In the genomic region with DNA sequence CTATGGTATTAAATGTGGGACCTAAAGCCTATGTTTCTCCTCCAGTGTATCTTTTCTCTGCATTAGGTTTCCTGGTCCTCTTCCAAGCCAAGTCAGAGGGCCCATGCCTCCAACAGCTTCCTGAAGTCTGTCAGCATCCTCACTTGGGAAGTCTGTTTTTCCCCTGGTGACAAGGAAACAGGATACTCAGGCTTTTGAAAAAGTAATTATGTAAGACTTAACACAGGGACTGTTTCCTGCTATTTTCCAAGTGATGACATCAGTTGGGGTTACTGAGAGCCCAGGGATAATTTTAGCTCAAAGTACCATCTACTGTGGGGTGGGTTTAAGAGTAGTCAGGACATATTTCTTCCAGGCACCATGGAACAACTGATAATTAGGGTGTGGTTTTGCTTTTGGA, we compare ENCODE assay signal across 22 mouse cellular contexts. TPM values are rescaled to one million over a fixed set of nuclear protein-coding genes. Genes with fewer than 3 reads are reported as not detected.
A peak's percentile ranks its signal among the peaks of the same experiment; 100 is the strongest.
DNase-seq lines count a peak whose midpoint lies in the region; ATAC-seq and TF ChIP-seq lines count a peak whose summit lies in the region.
"Had no signal": no experiment of that assay in that cellular context is flagged by ENCODE, and none has a peak within 500 bp of the region (broad histone marks: within the 10 kb centered on the region; RNA-seq: fewer than 3 reads in every experiment).

No protein-coding gene starts in this region.

- TF ChIP-seq CTCF in gastrocnemius, adult 2 months (IDR thresholded peaks at IDR 0.05), result no peak

- H3K4me2 ChIP-seq in kidney, embryonic 14.5 days (replicated peaks; ENCODE audit: low read depth, low read length), result no peak overlapping the region
- H3K4me2 ChIP-seq in heart, embryonic 15.5 days, result no peak overlapping the region
- no peak overlapping the region for H3K4me2 ChIP-seq in intestine, embryonic 15.5 days (replicated peaks)
- H3K4me2 ChIP-seq: embryonic facial prominence, embryonic 12.5 days; liver, embryonic 11.5 days; lung, embryonic 15.5 days had no signal

- H3K36me3 ChIP-seq in kidney, embryonic 14.5 days (ENCODE audit: control insufficient read depth, insufficient read depth, low read length), result no peaks in the 10 kb centered on the region
- 0 out of 2 replicates have a peak, but pooled peaks cover 4% of the 10 kb centered on the region for H3K36me3 ChIP-seq in heart, embryonic 15.5 days
- no peaks in the 10 kb centered on the region for H3K36me3 ChIP-seq in intestine, embryonic 15.5 days
- H3K36me3 ChIP-seq: embryonic facial prominence, embryonic 12.5 days; lung, embryonic 15.5 days had no signal

- peak overlapping the region; percentile 71 for H3K27ac ChIP-seq in gastrocnemius, adult 2 months
- H3K27ac ChIP-seq in kidney, embryonic 14.5 days (ENCODE audit: low read depth, low read length), result no peak overlapping the region
- peak overlapping the region; percentile 16; the same call in 1 of the 2 replicates for H3K27ac ChIP-seq in heart, embryonic 15.5 days
- H3K27ac ChIP-seq in intestine, embryonic 15.5 days, result no peak overlapping the region
- H3K27ac ChIP-seq: embryonic facial prominence, embryonic 12.5 days; lung, embryonic 15.5 days had no signal

- peak overlapping the region; percentile 11; the same call in 1 of the 2 replicates for H3K4me3 ChIP-seq in gastrocnemius, adult 2 months
- H3K4me3 ChIP-seq in kidney, embryonic 14.5 days (ENCODE audit: low read length), result no peak overlapping the region
- no peak overlapping the region for H3K4me3 ChIP-seq in heart, embryonic 15.5 days
- H3K4me3 ChIP-seq in intestine, embryonic 15.5 days (replicated peaks), result no peak overlapping the region
- H3K4me3 ChIP-seq: embryonic facial prominence, embryonic 12.5 days; lung, embryonic 15.5 days had no signal

- DNase-seq in gastrocnemius, adult 2 months, result no peak
- DNase-seq in gastrocnemius, postnatal 25 days, result no peak
- peak; percentile 63 for DNase-seq in kidney, adult 9 months
- DNase-seq in kidney, postnatal 25 days, result peak; percentile 18 to 43
- DNase-seq in left cerebral cortex, postnatal 25 days (ENCODE audit: low spot score in 2 of 2), result no peak
- DNase-seq: adrenal gland, postnatal 10 days; cerebellum, adult 18-20 months; cerebellum, postnatal 36 days; forebrain, postnatal 0 days; left cerebral cortex, postnatal 4 days; right cerebral cortex, adult 18-20 months; thymus, adult 18-20 months had no signal

- H3K27me3 ChIP-seq in kidney, embryonic 14.5 days (ENCODE audit: control insufficient read depth, insufficient read depth, low read length), result no peaks in the 10 kb centered on the region
- H3K27me3 ChIP-seq in heart, embryonic 15.5 days, result no peaks in the 10 kb centered on the region
- no peaks in the 10 kb centered on the region for H3K27me3 ChIP-seq in intestine, embryonic 15.5 days (replicated peaks)
- H3K27me3 ChIP-seq: embryonic facial prominence, embryonic 12.5 days; lung, embryonic 15.5 days had no signal

- H3K9ac ChIP-seq in kidney, embryonic 14.5 days (ENCODE audit: low read depth, low read length), result no peak overlapping the region
- no peak overlapping the region for H3K9ac ChIP-seq in heart, embryonic 15.5 days
- no peak overlapping the region for H3K9ac ChIP-seq in intestine, embryonic 15.5 days
- H3K9ac ChIP-seq: embryonic facial prominence, embryonic 12.5 days; forebrain, postnatal 0 days; lung, embryonic 15.5 days had no signal

- intact Hi-C loops in gastrocnemius, adult 2 months (cut with DNase I), result no loop called here
- intact Hi-C loops in left cerebral cortex, postnatal 25 days (cut with DNase I), result no loop called here

- no peaks in the 10 kb centered on the region for H3K9me3 ChIP-seq in kidney, embryonic 14.5 days (ENCODE audit: control insufficient read depth, low read length)
- no peaks in the 10 kb centered on the region for H3K9me3 ChIP-seq in heart, embryonic 15.5 days (replicated peaks)
- H3K9me3 ChIP-seq in intestine, embryonic 15.5 days, result no peaks in the 10 kb centered on the region
- H3K9me3 ChIP-seq: embryonic facial prominence, embryonic 12.5 days; lung, embryonic 15.5 days had no signal

- no peaks in the 10 kb centered on the region for H3K4me1 ChIP-seq in kidney, embryonic 14.5 days (ENCODE audit: control insufficient read depth, insufficient read depth, low read length)
- H3K4me1 ChIP-seq in heart, embryonic 15.5 days (replicated peaks), result peaks cover 7% of the 10 kb centered on the region
- peaks cover 3% of the 10 kb centered on the region; the same call in 1 of the 2 replicates for H3K4me1 ChIP-seq in intestine, embryonic 15.5 days (replicated peaks)
- H3K4me1 ChIP-seq: embryonic facial prominence, embryonic 12.5 days had no signal

- ATAC-seq in kidney, embryonic 14.5 days (ENCODE audit: low FRiP score, low TSS enrichment), result no peak
- peak; percentile 55; the same call in 1 of the 2 replicates for ATAC-seq in heart, embryonic 15.5 days (replicated peaks; ENCODE audit: insufficient number of reproducible peaks, insufficient read depth, low FRiP score, low read depth)
- no peak for ATAC-seq in intestine, embryonic 15.5 days
- ATAC-seq: forebrain, postnatal 0 days had no signal

RNA-seq across cellular contexts. Expression of gene Gng11, which starts 5.8 kb away (rescaled TPM):
- 10 to 100 TPM; 13.6 to 25.7 TPM for total RNA-seq in gastrocnemius, adult 2 months (2021)
- total RNA-seq in gastrocnemius, postnatal 25 days (2021), result 10 to 100 TPM; 27.8 to 29.4 TPM
- 71.7 and 96.9 TPM in 2 replicates for polyA plus RNA-seq in kidney, embryonic 14.5 days (2014; fragmentation: Nextera tagmentation; extraction: Ambion mirVana)
- 88.0 and 135 TPM in 2 replicates for polyA plus RNA-seq in heart, embryonic 15.5 days (2015; fragmentation: Nextera tagmentation; extraction: Ambion mirVana)
- 76.9 and 86.9 TPM in 2 replicates for polyA plus RNA-seq in intestine, embryonic 15.5 days (2015; fragmentation: Nextera tagmentation; extraction: Ambion mirVana)
- total RNA-seq in left cerebral cortex, postnatal 25 days (2021), result 10 to 100 TPM; 11.0 to 12.4 TPM

RNA-seq across cellular contexts. Expression of gene Gngt1, which starts 16.0 kb away (rescaled TPM):
- not detected for total RNA-seq in gastrocnemius, adult 2 months (2021)
- not detected for total RNA-seq in gastrocnemius, postnatal 25 days (2021)
- not detected in 2 replicates for polyA plus RNA-seq in kidney, embryonic 14.5 days (2014; fragmentation: Nextera tagmentation; extraction: Ambion mirVana)
- polyA plus RNA-seq in heart, embryonic 15.5 days (2015; fragmentation: Nextera tagmentation; extraction: Ambion mirVana), result not detected in 2 replicates
- polyA plus RNA-seq in intestine, embryonic 15.5 days (2015; fragmentation: Nextera tagmentation; extraction: Ambion mirVana), result not detected in 2 replicates
- not detected for total RNA-seq in left cerebral cortex, postnatal 25 days (2021)
- total RNA-seq: adrenal gland, postnatal 10 days; forebrain, postnatal 0 days; gastrocnemius, adult 8-10 months; hematopoietic stem cell, adult 5-6 weeks; layer of hippocampus, postnatal 25 days; left cerebral cortex, postnatal 4 days; midbrain, postnatal 0 days had no signal
- polyA plus RNA-seq: embryonic facial prominence, embryonic 12.5 days; forebrain, postnatal 0 days; liver, embryonic 11.5 days; lung, embryonic 15.5 days; midbrain, postnatal 0 days had no signal

RNA-seq across cellular contexts. Expression of gene Tfpi2, which starts 20.8 kb away (rescaled TPM):
- total RNA-seq in gastrocnemius, adult 2 months (2021), result under 1 TPM; 0.26 to 0.64 TPM
- total RNA-seq in gastrocnemius, postnatal 25 days (2021), result 1 to 10 TPM in 1 of 2 experiments, under 1 TPM in 1; 0.59 to 1.2 TPM
- 0.83 and 2.1 TPM in 2 replicates for polyA plus RNA-seq in kidney, embryonic 14.5 days (2014; fragmentation: Nextera tagmentation; extraction: Ambion mirVana)
- polyA plus RNA-seq in heart, embryonic 15.5 days (2015; fragmentation: Nextera tagmentation; extraction: Ambion mirVana), result 4.5 TPM in 2 replicates
- polyA plus RNA-seq in intestine, embryonic 15.5 days (2015; fragmentation: Nextera tagmentation; extraction: Ambion mirVana), result 11.2 and 12.0 TPM in 2 replicates
- not detected for total RNA-seq in left cerebral cortex, postnatal 25 days (2021)
- total RNA-seq: hematopoietic stem cell, adult 5-6 weeks; left cerebral cortex, postnatal 4 days; midbrain, postnatal 0 days had no signal

Comparison
In these comparisons a context has a peak if more than half of its experiments do, and no peak if none do; other contexts are left out.
1. DNase-seq: peak in kidney, adult 9 months (single experiment) and kidney, postnatal 25 days (2 of 2); none in gastrocnemius, adult 2 months (single experiment), gastrocnemius, postnatal 25 days (single experiment) and left cerebral cortex, postnatal 25 days (0 of 2).
2. H3K27ac ChIP-seq: peak in gastrocnemius, adult 2 months (single experiment) and heart, embryonic 15.5 days (single experiment); none in kidney, embryonic 14.5 days (single experiment) and intestine, embryonic 15.5 days (single experiment).